Comparison of ENCODE assay signal across 23 mouse cellular contexts in genomic region chr2:28656216-28656615, GRCm38 (mm10).
DNase-seq lines count a peak whose midpoint lies in the region.
"Had no signal": no experiment of that assay in that cellular context is flagged by ENCODE, and none has a peak within 500 bp of the region (broad histone marks: within the 10 kb centered on the region; RNA-seq: fewer than 3 reads in every experiment).

No protein-coding gene starts in this region.

- peak; percentile 42 for DNase-seq in ES-CJ7 (ENCODE audit: low read depth, low spot score)
- peak; percentile 39 to 53 for DNase-seq in lung, adult 18-20 months
- peak; percentile 15 for DNase-seq in lung, postnatal 14 days
- no peak for DNase-seq in testis, postnatal 10 days (ENCODE audit: low spot score)
- no peak for DNase-seq in layer of hippocampus, adult 9-10 months (ENCODE audit: low spot score)
- no peak for DNase-seq in heart, adult 11 months
- no peak for DNase-seq in kidney, postnatal 25 days
- DNase-seq: adrenal gland, postnatal 10 days; B cell, adult 2 months; cerebellum, adult 8-10 months; cerebellum, postnatal 25 days; gastrocnemius, adult 2 months; gastrocnemius, postnatal 36 days; heart, postnatal 10 days; kidney, adult 2 months; kidney, postnatal 4 days; layer of hippocampus, postnatal 36 days; left cerebral cortex, postnatal 4 days; liver, postnatal 0 days; right cerebral cortex, adult 18-20 months; spleen, adult 18-20 months; thymus, adult 18-20 months; thymus, postnatal 36 days had no signal

Comparison
In these comparisons a context has a peak if more than half of its experiments do, and no peak if none do; other contexts are left out.
1. DNase-seq: peak in ES-CJ7 (single experiment), lung, adult 18-20 months (2 of 2) and lung, postnatal 14 days (single experiment); none in testis, postnatal 10 days (single experiment), layer of hippocampus, adult 9-10 months (single experiment), heart, adult 11 months (single experiment) and kidney, postnatal 25 days (0 of 2).